Mouse (Mus musculus) inflammation-experienced regulatory T-cells, adult 6 months (primary cell): Measurements from ENCODE around the gene Smpd1. TPM values are rescaled to one million over a fixed set of nuclear protein-coding genes. Genes with fewer than 3 reads are reported as not detected.

Source experiments
- polyA plus RNA-seq, 3 experiments: library from polyadenylated mRNA; unstranded; fragments of 100-300 nt; shearing (Covaris generic); gene quantifications; one replicate each; pipeline ENCODE4 v1.2.1; 2017

Gene Smpd1
- polyA plus RNA-seq, 3 experiments from 2014 or later = 15.4 to 23.7 (median 22.3) TPM

Other genes starting within 250 kb of the Smpd1 start
- gene Olfr689, start 243.2 kb upstream of the Smpd1 start, polyA plus RNA-seq = not detected
- not detected for gene Olfr690, start 220.3 kb upstream of the Smpd1 start, polyA plus RNA-seq
- gene Olfr691, start 212.1 kb upstream of the Smpd1 start, polyA plus RNA-seq = not detected
- gene Olfr692, start 186.1 kb upstream of the Smpd1 start, polyA plus RNA-seq = not detected
- not detected for gene Gm5901, start 179.3 kb upstream of the Smpd1 start, polyA plus RNA-seq
- gene Fam160a2, start 154.3 kb upstream of the Smpd1 start, polyA plus RNA-seq = 10 to 100 TPM; 10.5 to 25.3 (median 17.5) TPM
- gene Cnga4, start 149.8 kb upstream of the Smpd1 start, polyA plus RNA-seq = not detected
- not detected for gene Cckbr, start 128.6 kb upstream of the Smpd1 start, polyA plus RNA-seq
- gene Cavin3, start 72.1 kb upstream of the Smpd1 start, polyA plus RNA-seq = not detected
- gene Apbb1, start 27.3 kb downstream of the Smpd1 start, polyA plus RNA-seq = 10 to 100 TPM in 1 of 3 experiments, 1 to 10 TPM in 2; 2.9 to 10.5 (median 3.8) TPM
- not detected for gene Hpx, start 45.8 kb downstream of the Smpd1 start, polyA plus RNA-seq
- 1 to 10 TPM in 2 of 3 experiments, under 1 TPM in 1; 0.70 to 5.4 (median 3.3) TPM for gene Trim3, start 79.2 kb downstream of the Smpd1 start, polyA plus RNA-seq
- 100 to 1,000 TPM; 193 to 230 (median 222) TPM for gene Timm10b, start 85.7 kb downstream of the Smpd1 start, polyA plus RNA-seq
- gene Arfip2, start 86.1 kb downstream of the Smpd1 start, polyA plus RNA-seq = 10 to 100 TPM; 10.3 to 12.8 (median 12.2) TPM
- 10 to 100 TPM in 1 of 3 experiments, 1 to 10 TPM in 2; 4.9 to 13.7 (median 8.7) TPM for gene Gm45799, start 86.2 kb downstream of the Smpd1 start, polyA plus RNA-seq
- 1 to 10 TPM in 1 of 3 experiments, under 1 TPM in 2; 0.26 to 1.1 (median 0.46) TPM for gene Dnhd1, start 96.5 kb downstream of the Smpd1 start, polyA plus RNA-seq
- gene Ilk, start 182.2 kb downstream of the Smpd1 start, polyA plus RNA-seq = 100 to 1,000 TPM; 152 to 175 (median 153) TPM
- 10 to 100 TPM; 14.9 to 21.8 (median 19.9) TPM for gene Rrp8, start 183.0 kb downstream of the Smpd1 start, polyA plus RNA-seq
- gene Taf10, start 190.0 kb downstream of the Smpd1 start, polyA plus RNA-seq = 10 to 100 TPM; 12.4 to 25.1 (median 14.3) TPM
- gene Tpp1, start 197.9 kb downstream of the Smpd1 start, polyA plus RNA-seq = 100 to 1,000 TPM in 2 of 3 experiments, 10 to 100 TPM in 1; 92.5 to 132 (median 131) TPM
- under 1 TPM in 1 of 3 experiments, not detected in 2; 0.08 TPM for gene Dchs1, start 233.3 kb downstream of the Smpd1 start, polyA plus RNA-seq